Mouse (Mus musculus) thymus, postnatal 25 days (tissue): Measurements from ENCODE around the gene Ntm.

ENCODE experiments used
- DNase-seq: peaks from one replicate; pipeline ENCODE4 v3.0.0; 2022

The Ntm gene

GRCm38 (mm10) chr9:29962978-29963377 is at the start of gene Ntm:
TSS of gene Ntm (minus strand) at chr9:29963141.
- no peak for DNase-seq

- DNase-seq = no peak
Observed at GRCm38 (mm10) chr9:30005701-30006100, 42.8 kb upstream of the Ntm start.

- no peak for DNase-seq
Observed at GRCm38 (mm10) chr9:30003612-30004011, 40.7 kb upstream of the Ntm start.

- DNase-seq = no peak
Observed at GRCm38 (mm10) chr9:29981177-29981915, 18.4 kb upstream of the Ntm start.

GRCm38 (mm10) chr9:29961954-29962867 is 730 bp downstream of the Ntm start:
- no peak for DNase-seq

GRCm38 (mm10) chr9:29961512-29961911 is 1.4 kb downstream of the Ntm start:
- DNase-seq = no peak

- DNase-seq = no peak
Observed at GRCm38 (mm10) chr9:29960741-29961140, 2.2 kb downstream of the Ntm start.

GRCm38 (mm10) chr9:29960236-29960635 is 2.7 kb downstream of the Ntm start:
- no peak for DNase-seq

GRCm38 (mm10) chr9:29956936-29957335 is 6.0 kb downstream of the Ntm start:
- DNase-seq = no peak

- no peak for DNase-seq
Observed at GRCm38 (mm10) chr9:29954031-29954430, 8.9 kb downstream of the Ntm start.

GRCm38 (mm10) chr9:29949041-29949440 is 13.9 kb downstream of the Ntm start:
- no peak for DNase-seq

GRCm38 (mm10) chr9:29943209-29944070 is 19.5 kb downstream of the Ntm start:
- no peak for DNase-seq

GRCm38 (mm10) chr9:29942183-29942952 is 20.6 kb downstream of the Ntm start:
- DNase-seq = no peak

- DNase-seq = no peak
Observed at GRCm38 (mm10) chr9:29939517-29940034, 23.4 kb downstream of the Ntm start.

GRCm38 (mm10) chr9:29928796-29929195 is 34.1 kb downstream of the Ntm start:
- no peak for DNase-seq

- no peak for DNase-seq
Observed at GRCm38 (mm10) chr9:29925382-29925781, 37.6 kb downstream of the Ntm start.

- DNase-seq = no peak
Observed at GRCm38 (mm10) chr9:29898406-29899054, 64.4 kb downstream of the Ntm start.

GRCm38 (mm10) chr9:29897448-29897847 is 65.5 kb downstream of the Ntm start:
- no peak for DNase-seq

GRCm38 (mm10) chr9:29892792-29893191 is 70.1 kb downstream of the Ntm start:
- no peak for DNase-seq

GRCm38 (mm10) chr9:29888712-29889111 is 74.2 kb downstream of the Ntm start:
- no peak for DNase-seq

- DNase-seq = no peak
Observed at GRCm38 (mm10) chr9:29887924-29888323, 75.0 kb downstream of the Ntm start.
